Mouse (Mus musculus): ENCODE data around the gene Rpl10. TPM values are rescaled to one million over a fixed set of nuclear protein-coding genes. Genes with fewer than 3 reads are reported as not detected.

The Rpl10 gene
- polyA plus RNA-seq, 1 experiment: 1,552 TPM

DNA sequence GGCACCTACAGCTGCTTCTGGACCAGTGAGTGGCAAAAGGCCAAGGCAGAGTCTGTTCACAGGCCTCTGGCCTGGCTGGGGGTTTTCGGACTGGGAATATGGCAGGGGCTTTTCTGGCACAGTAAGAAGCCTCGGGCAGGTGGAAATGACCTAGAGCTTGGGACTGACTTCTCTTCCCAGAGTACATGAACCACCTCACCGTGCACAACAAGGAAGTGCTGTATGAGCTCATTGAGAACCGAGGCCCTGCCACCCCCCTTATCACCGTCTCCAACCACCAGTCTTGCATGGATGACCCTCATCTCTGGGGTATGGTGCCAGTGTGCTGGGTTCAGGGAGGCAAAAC lies 12.5 kb downstream of the Rpl10 start:
- no peak for DNase-seq
- Histone ChIP-seq H3K36me3 (ENCODE audit: control insufficient read depth, insufficient read depth, low read length) (no peaks in the 10 kb centered on the region), H3K4me3 (ENCODE audit: control insufficient read depth, insufficient read depth, low read length) (peak overlapping the region; percentile 97), H3K27me3 (ENCODE audit: control insufficient read depth, insufficient read depth, low read length) (no peaks in the 10 kb centered on the region), H3K27ac (ENCODE audit: control insufficient read depth, insufficient read depth, low read length) (no peak overlapping the region; the same call in 1 of the 2 replicates), H3K4me1 (replicated peaks; ENCODE audit: control insufficient read depth, insufficient read depth, low read length) (peaks cover 10% of the 10 kb centered on the region)
- WGBS: 2% methylated on average over 5 of the region's 5 CpGs
- no peak for TF ChIP-seq CTCF (IDR thresholded peaks at IDR 0.05; ENCODE audit: borderline replicate concordance, control insufficient read depth, extremely low read depth, insufficient read depth, low read length, poor library complexity)
- TF ChIP-seq POLR2A (IDR thresholded peaks at IDR 0.05; ENCODE audit: control insufficient read depth, extremely low read depth, insufficient read depth, low read length, poor library complexity): no peak

DNA sequence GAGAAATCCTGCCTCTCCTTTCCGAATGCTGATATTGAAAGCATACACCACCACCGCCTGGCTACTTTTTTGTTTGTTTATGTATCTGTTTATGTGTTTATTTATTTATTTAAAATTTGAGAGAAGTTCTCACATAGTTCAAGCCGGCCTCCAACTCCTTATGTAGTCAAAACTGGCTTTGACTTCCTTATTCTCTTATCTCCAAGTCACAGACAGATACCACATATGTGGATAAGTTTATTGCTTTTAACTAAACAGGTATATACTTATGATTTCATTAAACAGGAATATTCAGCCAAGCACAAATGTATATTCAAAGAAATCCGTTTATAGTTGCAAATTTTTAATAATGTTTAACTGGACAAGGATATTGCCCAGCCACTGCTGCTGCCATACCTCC lies 22.8 kb downstream of the Rpl10 start:
- no peak overlapping the region for H3K27ac ChIP-seq (ENCODE audit: control insufficient read depth, insufficient read depth, low read length)
- DNase-seq: no peak
- no peaks in the 10 kb centered on the region for H3K27me3 ChIP-seq (ENCODE audit: control insufficient read depth, insufficient read depth, low read length)
- H3K4me1 ChIP-seq (replicated peaks; ENCODE audit: control insufficient read depth, insufficient read depth, low read length): no peaks in the 10 kb centered on the region
- 89% methylated on average over 4 of the region's 4 CpGs for WGBS
- no peak overlapping the region for H3K4me3 ChIP-seq (ENCODE audit: control insufficient read depth, insufficient read depth, low read length)
- no peaks in the 10 kb centered on the region for H3K36me3 ChIP-seq (ENCODE audit: control insufficient read depth, insufficient read depth, low read length)
- TF ChIP-seq CTCF (IDR thresholded peaks at IDR 0.05; ENCODE audit: borderline replicate concordance, control insufficient read depth, extremely low read depth, insufficient read depth, low read length, poor library complexity) (no peak), POLR2A (IDR thresholded peaks at IDR 0.05; ENCODE audit: control insufficient read depth, extremely low read depth, insufficient read depth, low read length, poor library complexity) (no peak)

DNA sequence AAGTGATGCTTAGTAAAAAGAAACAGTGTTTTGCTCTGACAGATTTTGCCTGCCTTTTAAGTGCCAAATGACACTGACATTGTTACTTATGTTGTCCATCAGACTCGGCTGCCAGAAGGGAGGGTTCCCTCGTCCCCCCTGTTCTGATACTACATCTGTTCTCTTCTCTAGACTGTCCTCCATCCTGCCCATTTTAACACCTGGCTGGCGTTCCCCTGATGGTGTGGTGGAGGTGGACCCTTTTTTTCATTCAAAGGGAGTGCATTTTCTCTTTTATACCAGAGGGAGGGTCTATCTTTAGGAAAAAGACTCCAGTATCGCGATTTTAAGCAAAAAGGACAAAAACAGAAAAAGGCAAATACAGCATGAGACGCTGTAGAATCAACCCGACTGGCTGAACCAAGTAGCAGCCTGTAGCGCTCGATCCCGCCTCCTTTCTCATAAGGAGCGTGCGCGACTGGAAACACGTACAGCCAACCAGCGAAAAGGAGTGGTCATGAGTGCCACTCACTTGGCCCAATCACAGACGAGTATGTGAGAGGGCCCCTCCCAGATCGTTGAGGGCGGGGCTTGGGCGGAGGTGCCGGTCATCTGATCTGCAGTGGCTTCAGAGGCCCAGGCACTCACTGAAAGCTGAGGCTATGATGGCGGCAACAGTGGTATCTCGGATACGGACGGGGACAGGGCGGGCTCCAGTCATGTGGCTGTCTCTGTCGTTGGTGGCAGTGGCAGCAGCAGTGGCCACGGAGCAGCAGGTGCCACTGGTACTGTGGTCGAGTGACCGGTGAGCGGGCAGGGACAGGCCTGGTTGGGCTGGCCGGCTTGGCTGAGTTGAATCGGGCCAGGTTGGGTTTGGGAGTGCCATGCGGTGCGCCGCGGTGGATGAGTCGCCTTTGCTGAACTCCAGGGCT lies 26.2 kb downstream of the Rpl10 start, which contains the start of gene Atp6ap1:
TSS of gene Atp6ap1 (plus strand) at position 560 of the 911 bp plus-strand sequence.
- WGBS: 1% methylated on average over 37 of the region's 37 CpGs
- peak; percentile 93 for DNase-seq
- H3K4me1 ChIP-seq (replicated peaks; ENCODE audit: control insufficient read depth, insufficient read depth, low read length): no peaks in the 10 kb centered on the region; the same call in 1 of the 2 replicates
- H3K4me3 ChIP-seq (ENCODE audit: control insufficient read depth, insufficient read depth, low read length): peak within 1 kb of the TSS; percentile 76
- H3K27me3 ChIP-seq (ENCODE audit: control insufficient read depth, insufficient read depth, low read length): no peaks in the 10 kb centered on the region
- H3K36me3 ChIP-seq (ENCODE audit: control insufficient read depth, insufficient read depth, low read length): peaks cover 7% of the 10 kb centered on the region; the same call in 1 of the 2 replicates
- no peak within 1 kb of the TSS for H3K27ac ChIP-seq (ENCODE audit: control insufficient read depth, insufficient read depth, low read length)
- TF ChIP-seq CTCF (IDR thresholded peaks at IDR 0.05; ENCODE audit: borderline replicate concordance, control insufficient read depth, extremely low read depth, insufficient read depth, low read length, poor library complexity) (no peak), POLR2A (IDR thresholded peaks at IDR 0.05; ENCODE audit: control insufficient read depth, extremely low read depth, insufficient read depth, low read length, poor library complexity) (peak; percentile 62)

DNA sequence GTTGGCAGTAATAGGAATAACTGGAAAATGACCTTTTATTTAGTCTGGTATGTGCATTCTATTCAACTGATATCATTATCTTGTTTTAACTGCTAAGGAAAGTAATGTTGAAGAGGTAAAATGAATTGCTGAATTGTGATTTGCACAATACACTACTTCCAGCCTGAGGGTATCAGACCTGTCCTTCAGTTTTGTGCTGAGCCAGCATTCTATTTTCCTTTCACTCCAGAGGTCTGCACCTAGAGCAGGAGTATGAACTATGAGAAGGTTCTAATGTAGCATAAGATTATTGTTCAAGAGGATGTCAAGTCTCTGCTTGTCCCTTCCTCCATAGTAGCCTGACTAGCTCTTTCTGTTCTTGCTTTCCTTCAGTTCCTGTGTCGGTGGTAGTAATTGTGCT lies 27.7 kb downstream of the Rpl10 start:
- TF ChIP-seq POLR2A (IDR thresholded peaks at IDR 0.05; ENCODE audit: control insufficient read depth, extremely low read depth, insufficient read depth, low read length, poor library complexity): no peak
- no peak for TF ChIP-seq CTCF (IDR thresholded peaks at IDR 0.05; ENCODE audit: borderline replicate concordance, control insufficient read depth, extremely low read depth, insufficient read depth, low read length, poor library complexity)
- DNase-seq: no peak
- Histone ChIP-seq H3K4me3 (ENCODE audit: control insufficient read depth, insufficient read depth, low read length) (no peak overlapping the region), H3K27ac (ENCODE audit: control insufficient read depth, insufficient read depth, low read length) (no peak overlapping the region), H3K36me3 (ENCODE audit: control insufficient read depth, insufficient read depth, low read length) (peaks cover 10% of the 10 kb centered on the region; the same call in 1 of the 2 replicates), H3K27me3 (ENCODE audit: control insufficient read depth, insufficient read depth, low read length) (no peaks in the 10 kb centered on the region), H3K4me1 (replicated peaks; ENCODE audit: control insufficient read depth, insufficient read depth, low read length) (no peaks in the 10 kb centered on the region; the same call in 1 of the 2 replicates)
- 83% methylated on average over 1 of the region's 1 CpGs for WGBS

DNA sequence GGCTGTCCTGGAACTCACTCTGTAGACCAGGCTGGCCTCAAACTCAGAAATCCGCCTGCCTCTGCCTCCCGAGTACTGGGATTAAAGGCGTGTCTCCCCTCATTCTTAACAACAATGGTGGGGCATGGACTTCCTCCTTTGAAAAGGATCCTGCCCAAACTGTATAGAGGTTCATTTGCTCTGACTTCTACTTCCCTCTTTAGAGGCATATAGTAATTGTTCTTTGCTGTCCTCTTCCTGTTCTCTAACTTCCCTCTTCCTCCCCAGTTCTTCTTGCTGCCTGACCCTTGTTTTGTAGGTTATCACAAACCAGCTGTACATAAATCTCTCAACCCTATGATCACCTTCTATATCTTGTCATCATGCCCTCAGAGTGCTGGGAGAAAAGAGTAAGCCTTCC lies 29.1 kb downstream of the Rpl10 start:
- WGBS: 68% methylated on average over 3 of the region's 3 CpGs

DNA sequence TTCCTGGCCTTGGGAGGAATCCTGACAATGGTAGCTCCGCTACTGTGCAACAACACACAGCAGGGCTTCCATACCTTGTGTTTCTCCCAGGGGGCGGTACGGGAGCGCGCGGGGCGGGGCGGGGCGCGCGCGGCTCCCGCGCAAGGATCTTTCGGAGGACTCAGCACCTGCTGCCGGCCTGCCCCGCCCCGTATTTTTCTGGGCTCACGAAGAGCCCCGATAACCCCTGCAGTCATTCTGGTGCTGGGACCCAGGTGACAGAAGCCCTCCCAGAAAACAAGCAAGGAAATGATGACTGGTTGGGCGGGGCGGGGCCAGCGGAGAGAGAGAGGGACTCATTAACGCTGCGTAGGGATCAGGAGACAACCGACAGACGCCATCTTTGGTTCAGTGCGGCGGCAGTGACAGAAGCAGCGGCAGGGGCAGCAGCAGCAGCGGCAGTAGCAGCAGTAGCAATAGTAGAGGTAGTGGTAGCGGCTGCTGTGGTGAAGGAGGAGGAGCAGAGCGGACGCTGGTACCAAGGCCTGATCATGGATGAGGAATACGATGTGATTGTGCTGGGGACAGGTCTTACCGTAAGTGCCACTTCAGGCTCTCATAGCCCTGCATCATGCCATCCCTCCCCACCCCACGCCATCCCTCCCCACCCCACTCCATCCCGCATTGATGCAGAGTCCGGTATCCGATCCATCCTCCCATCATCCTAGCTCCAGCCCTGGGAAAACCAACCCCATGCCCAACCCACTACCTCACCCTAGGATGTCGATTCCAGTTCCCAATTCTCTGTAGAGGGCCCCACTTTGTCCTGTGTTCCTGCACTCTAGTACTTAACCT lies 34.5 kb downstream of the Rpl10 start, which contains the start of gene Gdi1:
TSS of gene Gdi1 (plus strand) at position 132 of the 834 bp plus-strand sequence.
- Histone ChIP-seq H3K27ac (ENCODE audit: control insufficient read depth, insufficient read depth, low read length) (peak within 1 kb of the TSS; percentile 91), H3K36me3 (ENCODE audit: control insufficient read depth, insufficient read depth, low read length) (peaks cover 11% of the 10 kb centered on the region; the same call in 1 of the 2 replicates), H3K4me3 (ENCODE audit: control insufficient read depth, insufficient read depth, low read length) (peak within 1 kb of the TSS; percentile 84), H3K27me3 (ENCODE audit: control insufficient read depth, insufficient read depth, low read length) (no peaks in the 10 kb centered on the region), H3K4me1 (replicated peaks; ENCODE audit: control insufficient read depth, insufficient read depth, low read length) (peaks cover 10% of the 10 kb centered on the region)
- TF ChIP-seq CTCF (IDR thresholded peaks at IDR 0.05; ENCODE audit: borderline replicate concordance, control insufficient read depth, extremely low read depth, insufficient read depth, low read length, poor library complexity): 0 out of 2 replicates have a peak, but pooled peaks have one; percentile 11
- TF ChIP-seq POLR2A (IDR thresholded peaks at IDR 0.05; ENCODE audit: control insufficient read depth, extremely low read depth, insufficient read depth, low read length, poor library complexity): peak; percentile 85
- DNase-seq: peak; percentile 72
- WGBS: under 1% methylated on average over 37 of the region's 41 CpGs

More for the DNA sequence above, 29.1 kb downstream of the Rpl10 start:
- H3K36me3 ChIP-seq (ENCODE audit: control insufficient read depth, insufficient read depth, low read length): peaks cover 10% of the 10 kb centered on the region; the same call in 1 of the 2 replicates
- H3K27ac ChIP-seq (ENCODE audit: control insufficient read depth, insufficient read depth, low read length): no peak overlapping the region
- TF ChIP-seq CTCF (IDR thresholded peaks at IDR 0.05; ENCODE audit: borderline replicate concordance, control insufficient read depth, extremely low read depth, insufficient read depth, low read length, poor library complexity) (no peak), POLR2A (IDR thresholded peaks at IDR 0.05; ENCODE audit: control insufficient read depth, extremely low read depth, insufficient read depth, low read length, poor library complexity) (no peak)
- DNase-seq: no peak
- no peaks in the 10 kb centered on the region for H3K27me3 ChIP-seq (ENCODE audit: control insufficient read depth, insufficient read depth, low read length)
- no peak overlapping the region for H3K4me3 ChIP-seq (ENCODE audit: control insufficient read depth, insufficient read depth, low read length)
- peaks cover 2% of the 10 kb centered on the region; the same call in 1 of the 2 replicates for H3K4me1 ChIP-seq (replicated peaks; ENCODE audit: control insufficient read depth, insufficient read depth, low read length)
